Mouse (Mus musculus): ENCODE results near the gene Cacna1b. TPM values are rescaled to one million over a fixed set of nuclear protein-coding genes. Genes with fewer than 3 reads are reported as not detected.

Gene Cacna1b
- polyA plus RNA-seq, 1 experiment from 2014 or later, result 0.70 TPM

DNA sequence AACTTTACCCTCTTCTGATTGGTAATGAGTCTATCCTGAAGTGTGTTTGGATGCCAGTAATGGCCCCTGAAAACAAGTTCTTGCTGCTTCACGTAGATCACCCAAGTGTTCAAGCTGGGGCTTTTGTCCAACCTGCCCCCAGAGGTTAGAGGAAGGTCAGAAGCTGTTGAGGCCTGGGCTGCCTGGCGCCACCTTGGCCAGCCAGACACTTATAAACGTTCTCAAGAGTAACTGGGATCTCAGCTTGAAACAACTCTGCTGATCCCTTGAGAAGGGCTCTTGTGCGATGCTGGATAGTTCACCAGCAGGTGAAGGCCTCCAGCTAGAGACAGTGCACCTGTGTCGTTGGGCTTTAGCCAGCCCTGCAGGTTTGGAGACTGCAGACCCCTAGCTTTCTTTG lies 202.8 kb downstream of the Cacna1b start:
- Histone ChIP-seq H3K4me3 (replicated peaks) (no peak overlapping the region), H3K4me1 (replicated peaks) (no peaks in the 10 kb centered on the region), H3K27me3 (replicated peaks) (no peaks in the 10 kb centered on the region), H3K9ac (no peak overlapping the region), H3K9me3 (no peaks in the 10 kb centered on the region), H3K27ac (no peak overlapping the region), H3K4me2 (replicated peaks) (no peak overlapping the region), H3K36me3 (no peaks in the 10 kb centered on the region)
- ATAC-seq, result no peak
- 55% methylated on average over 5 of the region's 5 CpGs for WGBS

DNA sequence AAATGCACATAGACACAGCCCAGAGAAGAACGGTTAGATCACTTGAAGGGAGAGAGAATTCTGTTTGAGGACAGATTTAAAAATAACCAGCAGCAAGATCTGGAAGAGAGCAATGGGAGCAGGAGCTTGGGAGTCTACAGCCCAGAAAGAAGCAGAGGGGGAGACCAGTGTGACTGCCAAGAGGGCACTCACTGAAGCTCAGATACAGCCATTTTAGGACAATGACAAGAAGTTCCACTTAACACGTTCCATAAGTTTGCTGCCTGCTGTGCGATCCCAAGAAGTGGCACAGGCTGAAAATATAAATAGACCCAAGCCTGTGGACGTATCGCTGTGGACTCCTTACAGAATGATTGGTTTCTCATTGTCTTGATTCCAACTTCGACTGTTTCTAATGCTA lies 206.6 kb downstream of the Cacna1b start:
- no peak overlapping the region for H3K4me3 ChIP-seq (replicated peaks)
- H3K4me2 ChIP-seq (replicated peaks), result no peak overlapping the region
- WGBS, result 72% methylated on average over 6 of the region's 6 CpGs
- H3K9me3 ChIP-seq, result no peaks in the 10 kb centered on the region
- H3K27me3 ChIP-seq (replicated peaks), result no peaks in the 10 kb centered on the region
- ATAC-seq, result no peak
- H3K36me3 ChIP-seq, result no peaks in the 10 kb centered on the region
- no peak overlapping the region for H3K27ac ChIP-seq
- peaks cover 11% of the 10 kb centered on the region; the same call in 1 of the 2 replicates for H3K4me1 ChIP-seq (replicated peaks)
- no peak overlapping the region for H3K9ac ChIP-seq

DNA sequence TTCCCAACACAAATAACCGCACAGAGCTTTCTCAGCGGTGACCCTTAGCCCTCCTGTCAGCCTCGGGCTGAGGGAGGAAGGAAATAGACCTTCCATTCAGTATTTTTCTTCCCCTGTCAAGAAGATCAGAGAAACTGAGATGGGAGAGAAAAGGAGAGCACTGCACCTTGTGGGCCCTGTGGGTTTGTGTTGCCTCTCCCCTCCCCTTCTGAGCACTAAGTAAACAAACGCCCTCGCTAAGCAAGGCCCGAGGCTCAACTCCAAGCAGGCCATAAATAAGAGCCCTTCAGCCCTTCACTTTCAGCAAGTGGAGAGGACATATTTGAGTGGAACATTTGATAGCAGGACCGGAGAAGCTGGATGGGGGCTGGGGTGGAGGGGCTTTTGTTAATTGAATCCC lies 209.0 kb downstream of the Cacna1b start:
- WGBS, result 12% methylated on average over 7 of the region's 7 CpGs
- no peaks in the 10 kb centered on the region for H3K36me3 ChIP-seq
- peaks cover 11% of the 10 kb centered on the region; the same call in 1 of the 2 replicates for H3K4me1 ChIP-seq (replicated peaks)
- no peak overlapping the region for H3K27ac ChIP-seq
- ATAC-seq, result peak; percentile 71
- no peak overlapping the region for H3K9ac ChIP-seq
- no peaks in the 10 kb centered on the region for H3K9me3 ChIP-seq
- no peak overlapping the region for H3K4me2 ChIP-seq (replicated peaks)
- H3K4me3 ChIP-seq (replicated peaks), result no peak overlapping the region
- H3K27me3 ChIP-seq (replicated peaks), result no peaks in the 10 kb centered on the region

Other genes starting within 250 kb of the Cacna1b start
- gene Ehmt1, start 156.5 kb upstream of the Cacna1b start, polyA plus RNA-seq (2015; fragmentation: Nextera tagmentation; extraction: Ambion mirVana), result 71.7 and 72.4 TPM in 2 replicates
- 79.2 and 90.8 TPM in 2 replicates for gene Arrdc1, start 172.1 kb upstream of the Cacna1b start, polyA plus RNA-seq (2015; fragmentation: Nextera tagmentation; extraction: Ambion mirVana)
- 13.8 and 16.5 TPM in 2 replicates for gene Zmynd19, start 186.6 kb upstream of the Cacna1b start, polyA plus RNA-seq (2015; fragmentation: Nextera tagmentation; extraction: Ambion mirVana)
- 21.8 and 24.0 TPM in 2 replicates for gene Dph7, start 199.2 kb upstream of the Cacna1b start, polyA plus RNA-seq (2015; fragmentation: Nextera tagmentation; extraction: Ambion mirVana)
- 136 and 141 TPM in 2 replicates for gene Mrpl41, start 211.9 kb upstream of the Cacna1b start, polyA plus RNA-seq (2015; fragmentation: Nextera tagmentation; extraction: Ambion mirVana)
- 7.7 and 8.5 TPM in 2 replicates for gene Pnpla7, start 212.9 kb upstream of the Cacna1b start, polyA plus RNA-seq (2015; fragmentation: Nextera tagmentation; extraction: Ambion mirVana)